21 mouse cellular contexts compared by ENCODE assay signal in the genomic region with DNA sequence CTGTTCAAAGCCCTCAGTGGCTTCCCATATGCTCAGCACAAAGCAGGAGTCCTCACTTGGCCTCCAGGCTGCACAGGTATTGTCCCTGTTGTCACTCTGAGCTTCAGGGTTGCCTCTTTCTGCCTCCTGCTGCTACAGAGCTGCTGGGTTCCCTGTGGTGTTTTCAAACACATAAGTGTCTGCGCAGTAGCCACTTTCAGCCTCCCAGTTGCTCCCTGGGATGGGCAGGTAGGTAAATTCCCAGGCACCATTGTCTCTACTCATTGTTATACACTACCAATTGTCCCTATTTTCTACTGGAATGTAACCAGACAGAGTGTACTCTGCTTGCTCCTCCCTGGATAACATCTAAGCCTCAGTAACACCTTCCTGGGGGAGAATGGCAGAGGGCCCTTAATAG.
DNase-seq lines count a peak whose midpoint lies in the region; ATAC-seq and TF ChIP-seq lines count a peak whose summit lies in the region.
"Had no signal": no experiment of that assay in that cellular context is flagged by ENCODE, and none has a peak within 500 bp of the region (broad histone marks: within the 10 kb centered on the region; RNA-seq: fewer than 3 reads in every experiment).

No protein-coding gene starts in this region.

- H3K4me3 ChIP-seq in hindbrain, embryonic 13.5 days: no peak overlapping the region
- H3K4me3 ChIP-seq in hindbrain, embryonic 16.5 days (ENCODE audit: low read length): no peak overlapping the region
- H3K4me3 ChIP-seq in ES-Bruce4 (ENCODE audit: low read depth, low read length): no peak overlapping the region
- no peak overlapping the region for H3K4me3 ChIP-seq in hindbrain, embryonic 15.5 days
- H3K4me3 ChIP-seq: heart, embryonic 13.5 days; limb, embryonic 15.5 days had no signal

- peaks cover 69% of the 10 kb centered on the region for H3K4me1 ChIP-seq in hindbrain, embryonic 13.5 days (replicated peaks)
- H3K4me1 ChIP-seq in hindbrain, embryonic 16.5 days (ENCODE audit: control insufficient read depth, insufficient read depth, low read depth, low read length): peaks cover 16% of the 10 kb centered on the region
- H3K4me1 ChIP-seq in ES-Bruce4 (ENCODE audit: control insufficient read depth, insufficient read depth, low read length): peaks cover 2% of the 10 kb centered on the region
- H3K4me1 ChIP-seq in hindbrain, embryonic 15.5 days (replicated peaks): peaks cover 43% of the 10 kb centered on the region

- no peaks in the 10 kb centered on the region for H3K9me3 ChIP-seq in hindbrain, embryonic 13.5 days
- H3K9me3 ChIP-seq in hindbrain, embryonic 16.5 days (ENCODE audit: control insufficient read depth, low read length): no peaks in the 10 kb centered on the region
- no peaks in the 10 kb centered on the region for H3K9me3 ChIP-seq in ES-Bruce4 (replicated peaks; ENCODE audit: control insufficient read depth, insufficient read depth, low read length, poor library complexity, severe bottlenecking)
- H3K9me3 ChIP-seq in hindbrain, embryonic 15.5 days: no peaks in the 10 kb centered on the region
- H3K9me3 ChIP-seq: heart, embryonic 13.5 days; limb, embryonic 15.5 days had no signal

- no peaks in the 10 kb centered on the region for H3K27me3 ChIP-seq in hindbrain, embryonic 13.5 days
- H3K27me3 ChIP-seq in hindbrain, embryonic 16.5 days (replicated peaks; ENCODE audit: control insufficient read depth, insufficient read depth, low read length): no peaks in the 10 kb centered on the region
- H3K27me3 ChIP-seq in ES-Bruce4 (ENCODE audit: control insufficient read depth, insufficient read depth, low read length, poor library complexity, severe bottlenecking): no peaks in the 10 kb centered on the region
- no peaks in the 10 kb centered on the region for H3K27me3 ChIP-seq in hindbrain, embryonic 15.5 days
- H3K27me3 ChIP-seq: heart, embryonic 13.5 days; limb, embryonic 15.5 days had no signal

- no peak for TF ChIP-seq POLR2A in ES-Bruce4 (IDR thresholded peaks at IDR 0.05; ENCODE audit: insufficient read depth, low read length)

- no peak overlapping the region for H3K4me2 ChIP-seq in hindbrain, embryonic 13.5 days
- no peak overlapping the region for H3K4me2 ChIP-seq in hindbrain, embryonic 16.5 days (ENCODE audit: low read length)
- no peak overlapping the region for H3K4me2 ChIP-seq in hindbrain, embryonic 15.5 days
- H3K4me2 ChIP-seq: heart, embryonic 13.5 days; limb, embryonic 15.5 days; lung, embryonic 14.5 days had no signal

- DNase-seq in ES-CJ7 (ENCODE audit: low read depth, low spot score): peak; percentile 85
- no peak for DNase-seq in cerebellum, adult 11 months
- DNase-seq in testis, postnatal 10 days (ENCODE audit: low spot score): no peak
- DNase-seq: adrenal gland, postnatal 36 days; cerebellum, adult 9-11 months; gastrocnemius, postnatal 10 days; heart, adult 18-20 months; heart, postnatal 14 days; kidney, adult 18-20 months; layer of hippocampus, adult 9-11 months; thymus, postnatal 14 days had no signal

- H3K9ac ChIP-seq in hindbrain, embryonic 13.5 days: no peak overlapping the region
- no peak overlapping the region for H3K9ac ChIP-seq in hindbrain, embryonic 16.5 days (ENCODE audit: low read depth, low read length)
- no peak overlapping the region for H3K9ac ChIP-seq in ES-Bruce4 (ENCODE audit: low read depth, poor library complexity, severe bottlenecking)
- no peak overlapping the region for H3K9ac ChIP-seq in hindbrain, embryonic 15.5 days
- H3K9ac ChIP-seq: heart, embryonic 13.5 days; limb, embryonic 15.5 days; liver, embryonic 14.5 days; lung, embryonic 14.5 days had no signal

- H3K36me3 ChIP-seq in hindbrain, embryonic 13.5 days: no peaks in the 10 kb centered on the region
- no peaks in the 10 kb centered on the region for H3K36me3 ChIP-seq in hindbrain, embryonic 16.5 days (ENCODE audit: control insufficient read depth, insufficient read depth, low read length)
- H3K36me3 ChIP-seq in ES-Bruce4 (ENCODE audit: control insufficient read depth, insufficient read depth, low read length, poor library complexity, severe bottlenecking): no peaks in the 10 kb centered on the region
- no peaks in the 10 kb centered on the region for H3K36me3 ChIP-seq in hindbrain, embryonic 15.5 days
- H3K36me3 ChIP-seq: heart, embryonic 13.5 days; limb, embryonic 15.5 days had no signal

- peak overlapping the region; percentile 74 for H3K27ac ChIP-seq in hindbrain, embryonic 13.5 days
- H3K27ac ChIP-seq in hindbrain, embryonic 16.5 days (ENCODE audit: low read depth, low read length): no peak overlapping the region
- no peak overlapping the region for H3K27ac ChIP-seq in ES-Bruce4 (ENCODE audit: insufficient read depth, low read length)
- 0 out of 2 replicates have a peak overlapping the region, but pooled peaks have one; percentile 31 for H3K27ac ChIP-seq in hindbrain, embryonic 15.5 days (replicated peaks)
- H3K27ac ChIP-seq: heart, embryonic 13.5 days; limb, embryonic 15.5 days; liver, embryonic 14.5 days had no signal

- 0 out of 2 replicates have a peak, but pooled peaks have one; percentile 29 for TF ChIP-seq EP300 in ES-Bruce4 (IDR thresholded peaks at IDR 0.05; ENCODE audit: insufficient read depth, low read depth, low read length)

- no peak for ATAC-seq in hindbrain, embryonic 13.5 days (ENCODE audit: low FRiP score)
- no peak for ATAC-seq in hindbrain, embryonic 16.5 days
- no peak for ATAC-seq in hindbrain, embryonic 15.5 days (ENCODE audit: low FRiP score, low read depth)
- no peak for ATAC-seq in granulocyte monocyte progenitor cell, adult 5-6 weeks (replicated peaks; ENCODE audit: poor library complexity, severe bottlenecking)
- ATAC-seq: inflammation-experienced regulatory T-cells, adult 6 months had no signal

- no peak for TF ChIP-seq CTCF in ES-Bruce4 (IDR thresholded peaks at IDR 0.05; ENCODE audit: low read depth, low read length)

- 48% methylated on average over 1 of the region's 1 CpGs for WGBS in hindbrain, embryonic 13.5 days
- WGBS in hindbrain, embryonic 16.5 days: 70% methylated on average over 1 of the region's 1 CpGs
- 71% methylated on average over 1 of the region's 1 CpGs for WGBS in hindbrain, embryonic 15.5 days

Comparison
In these comparisons a context has a peak if more than half of its experiments do, and no peak if none do; other contexts are left out.
1. H3K27ac ChIP-seq: peak in hindbrain, embryonic 13.5 days (single experiment) and hindbrain, embryonic 15.5 days (single experiment); none in hindbrain, embryonic 16.5 days (single experiment) and ES-Bruce4 (single experiment).